Mouse (Mus musculus) neural tube, embryonic 12.5 days (tissue): ENCODE data around the gene Tacstd2. TPM values are rescaled to one million over a fixed set of nuclear protein-coding genes. Genes with fewer than 3 reads are reported as not detected.
"Not testable (repeated sequence)": the region's sequence is repeated elsewhere in the genome, so short reads cannot be mapped to it uniquely, and the experiment has no call there.

ENCODE experiments used
- ATAC-seq: fragments of 200-750 bp; cut with Nextera tagmentation; 2 replicates; pipeline ENCODE4 v1.8.0; 2017; ENCODE audit warnings: low read depth, mild to moderate bottlenecking, moderate TSS enrichment, moderate library complexity; ENCODE audit not compliant: low FRiP score
- H3K27ac ChIP-seq: fragments of 300-500 bp; sonication (generic); 2 replicates; pipeline ENCODE4 v1.5.1; 2016
- H3K27me3 ChIP-seq: fragments of 300-500 bp; sonication (generic); replicated peaks from 2 replicates; pipeline ENCODE4 v1.6.1; 2016; ENCODE audit warnings: mild to moderate bottlenecking
- H3K36me3 ChIP-seq: fragments of 300-500 bp; sonication (generic); 2 replicates; pipeline ENCODE4 v1.6.1; 2016; ENCODE audit warnings: mild to moderate bottlenecking
- H3K4me1 ChIP-seq: fragments of 300-500 bp; sonication (generic); 2 replicates; pipeline ENCODE4 v1.6.1; 2016
- H3K4me2 ChIP-seq: fragments of 300-500 bp; sonication (generic); replicated peaks from 2 replicates; pipeline ENCODE4 v1.6.1; 2016; ENCODE audit warnings: mild to moderate bottlenecking
- H3K4me3 ChIP-seq: fragments of 300-500 bp; sonication (generic); 2 replicates; pipeline ENCODE4 v1.5.1; 2016
- H3K9ac ChIP-seq: fragments of 300-500 bp; sonication (generic); 2 replicates; pipeline ENCODE4 v1.6.1; 2016; ENCODE audit warnings: mild to moderate bottlenecking
- H3K9me3 ChIP-seq: fragments of 300-500 bp; sonication (generic); 2 replicates; pipeline ENCODE4 v1.6.1; 2016; ENCODE audit warnings: mild to moderate bottlenecking
- WGBS: fragments of 180-500 bp; shearing (Covaris S2); methylation state at CpG from one replicate; pipeline ENCODE4 v1.1.7; 2016; 5-methylcytosine and 5-hydroxymethylcytosine counted together
- polyA plus RNA-seq: library from polyadenylated mRNA; unstranded; fragments of >200 nt; fragmentation: Nextera tagmentation; extraction: Ambion mirVana; gene quantifications from 2 replicates; pipeline ENCODE4 v1.2.1, GENCODE M21; 2016

The Tacstd2 gene
- polyA plus RNA-seq, 1 experiment from 2014 or later, result 2.8 TPM

GRCm38 (mm10) chr6:67501938-67502337 is 33.7 kb downstream of the Tacstd2 start:
- not testable (repeated sequence) for H3K4me3 ChIP-seq, H3K4me2 ChIP-seq, H3K36me3 ChIP-seq, H3K9me3 ChIP-seq, H3K4me1 ChIP-seq, H3K27me3 ChIP-seq, H3K9ac ChIP-seq, H3K27ac ChIP-seq
- peak; percentile 61; the same call in 1 of the 2 replicates for ATAC-seq
- 87% methylated on average over 2 of the region's 6 CpGs for WGBS

- no peak within 1 kb of the TSS for H3K27ac ChIP-seq
- 81% methylated on average over 2 of the region's 2 CpGs for WGBS
- H3K36me3 ChIP-seq, result no peaks in the 10 kb centered on the region
- no peaks in the 10 kb centered on the region for H3K27me3 ChIP-seq
- no peak within 1 kb of the TSS for H3K9ac ChIP-seq
- no peak within 1 kb of the TSS for H3K4me2 ChIP-seq
- no peak within 1 kb of the TSS for H3K4me3 ChIP-seq
- no peaks in the 10 kb centered on the region for H3K9me3 ChIP-seq
- ATAC-seq, result no peak
- no peaks in the 10 kb centered on the region for H3K4me1 ChIP-seq
Measured at GRCm38 (mm10) chr6:67491755-67492154, 43.8 kb downstream of the Tacstd2 start, which contains the start of gene Il23r. Gene Il23r (minus strand): TSS chr6:67491855.

Other genes starting within 250 kb of the Tacstd2 start
- gene Il12rb2, start 159.6 kb downstream of the Tacstd2 start, polyA plus RNA-seq, result 0.10 TPM in 1 of 2 replicates, not detected in the other
- not detected in 2 replicates for gene Il23r, start 43.9 kb downstream of the Tacstd2 start, polyA plus RNA-seq